Mouse (Mus musculus) forebrain, embryonic 11.5 days (tissue): ENCODE results near the gene Prss42. TPM values are rescaled to one million over a fixed set of nuclear protein-coding genes. Genes with fewer than 3 reads are reported as not detected.
"Not testable (repeated sequence)": the region's sequence is repeated elsewhere in the genome, so short reads cannot be mapped to it uniquely, and the experiment has no call there.

ENCODE experiments used
- ATAC-seq: fragments of 200-750 bp; cut with Nextera tagmentation; replicated peaks from 2 replicates; pipeline ENCODE4 v1.8.0; 2017; ENCODE audit warnings: moderate TSS enrichment; ENCODE audit not compliant: low FRiP score
- DNase-seq: peaks from one replicate; pipeline ENCODE4 v3.0.0-alpha.2; 2017; ENCODE audit warnings: low spot score
- H3K27ac ChIP-seq: fragments of 300-500 bp; sonication (generic); 2 replicates; pipeline ENCODE4 v1.5.1; 2014; ENCODE audit warnings: low read depth, low read length
- H3K27me3 ChIP-seq: fragments of 300-500 bp; sonication (generic); 2 replicates; pipeline ENCODE4 v1.6.1; 2014; ENCODE audit warnings: mild to moderate bottlenecking, low read length, mixed read lengths; ENCODE audit not compliant: control insufficient read depth, insufficient read depth
- H3K36me3 ChIP-seq: fragments of 300-500 bp; sonication (generic); 2 replicates; pipeline ENCODE4 v1.6.1; 2014; ENCODE audit warnings: mild to moderate bottlenecking, low read length, moderate library complexity, mixed read lengths; ENCODE audit not compliant: control insufficient read depth, insufficient read depth
- H3K4me1 ChIP-seq: fragments of 300-500 bp; sonication (generic); replicated peaks from 2 replicates; pipeline ENCODE4 v1.6.1; 2014; ENCODE audit warnings: low read length, mixed read lengths; ENCODE audit not compliant: control insufficient read depth, insufficient read depth
- H3K4me2 ChIP-seq: fragments of 300-500 bp; sonication (generic); 2 replicates; pipeline ENCODE4 v1.6.1; 2014; ENCODE audit warnings: low read depth, mild to moderate bottlenecking, low read length, moderate library complexity, mixed read lengths; ENCODE audit not compliant: severe bottlenecking
- H3K4me3 ChIP-seq: fragments of 300-500 bp; sonication (generic); 2 replicates; pipeline ENCODE4 v1.5.1; 2014; ENCODE audit warnings: low read depth, low read length
- H3K9ac ChIP-seq: fragments of 300-500 bp; sonication (generic); 2 replicates; pipeline ENCODE4 v1.6.1; 2014; ENCODE audit warnings: low read length
- H3K9me3 ChIP-seq: fragments of 300-500 bp; sonication (generic); 2 replicates; pipeline ENCODE4 v1.6.1; 2016; ENCODE audit warnings: low read length, mixed read lengths; ENCODE audit not compliant: control insufficient read depth
- WGBS: fragments of 180-500 bp; shearing (Covaris S2); extraction: QIAGEN DNeasy Blood & Tissue Kit; methylation state at CpG from one replicate; pipeline ENCODE4 v1.1.7; 2014; 5-methylcytosine and 5-hydroxymethylcytosine counted together
- polyA plus RNA-seq: library from polyadenylated mRNA; unstranded; fragments of >200 nt; fragmentation: Nextera tagmentation; extraction: Ambion mirVana; gene quantifications from 2 replicates; pipeline ENCODE4 v1.2.1, GENCODE M21; 2014

Gene Prss42
- polyA plus RNA-seq, 1 experiment from 2014 or later = not detected

DNA sequence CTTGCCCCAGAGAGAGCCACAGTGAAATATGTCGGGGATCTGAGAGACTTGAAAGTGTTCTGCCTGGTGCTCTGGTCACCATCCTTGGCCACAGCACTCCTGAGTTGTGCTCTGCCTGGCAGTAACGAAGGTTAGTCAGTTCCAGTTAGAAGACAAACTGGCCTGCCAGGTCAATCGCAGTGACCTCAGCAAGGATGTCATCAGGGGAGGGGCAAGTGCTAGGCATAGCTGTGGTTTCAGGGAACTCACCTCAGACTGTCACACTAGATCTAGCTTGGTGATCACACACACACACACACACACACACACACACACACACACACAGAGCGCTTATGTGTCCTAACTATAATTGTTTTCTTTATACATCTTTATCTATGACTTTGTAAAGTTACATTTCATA, 5.3 kb downstream of the Prss42 start:
- Histone ChIP-seq H3K9ac (no peak overlapping the region), H3K27me3 (no peaks in the 10 kb centered on the region), H3K9me3 (no peaks in the 10 kb centered on the region), H3K4me1 (no peaks in the 10 kb centered on the region), H3K4me2 (no peak overlapping the region), H3K27ac (no peak overlapping the region), H3K4me3 (no peak overlapping the region), H3K36me3 (no peaks in the 10 kb centered on the region)
- ATAC-seq (no peak), DNase-seq (no peak)
- WGBS = 70% methylated on average over 4 of the region's 4 CpGs

DNA sequence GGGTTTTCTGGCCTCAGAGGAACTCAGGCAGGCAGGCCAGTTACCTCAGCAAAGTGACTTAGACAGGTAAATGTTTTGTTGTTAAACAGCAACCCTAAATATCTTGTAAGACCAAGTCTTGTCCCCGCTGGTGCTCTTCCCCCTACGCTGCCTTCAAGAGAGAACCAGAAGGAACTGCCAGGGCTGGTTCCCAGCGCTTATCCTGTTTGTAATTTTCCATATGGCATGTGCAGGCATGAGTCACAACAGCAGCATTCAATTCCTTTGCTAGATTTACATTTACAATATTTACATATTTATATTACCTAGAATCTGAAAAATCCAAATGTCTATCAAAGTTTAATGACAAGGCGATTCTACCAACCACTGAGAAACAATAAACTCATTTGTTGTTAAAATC, 12.1 kb downstream of the Prss42 start:
- 87% methylated on average over 4 of the region's 4 CpGs for WGBS
- no peak for ATAC-seq
- H3K36me3 ChIP-seq = no peaks in the 10 kb centered on the region
- no peak for DNase-seq
- no peak overlapping the region for H3K27ac ChIP-seq
- no peak overlapping the region for H3K4me2 ChIP-seq
- H3K27me3 ChIP-seq = no peaks in the 10 kb centered on the region
- H3K9me3 ChIP-seq = no peaks in the 10 kb centered on the region
- no peak overlapping the region for H3K4me3 ChIP-seq
- H3K4me1 ChIP-seq = no peaks in the 10 kb centered on the region
- no peak overlapping the region for H3K9ac ChIP-seq

DNA sequence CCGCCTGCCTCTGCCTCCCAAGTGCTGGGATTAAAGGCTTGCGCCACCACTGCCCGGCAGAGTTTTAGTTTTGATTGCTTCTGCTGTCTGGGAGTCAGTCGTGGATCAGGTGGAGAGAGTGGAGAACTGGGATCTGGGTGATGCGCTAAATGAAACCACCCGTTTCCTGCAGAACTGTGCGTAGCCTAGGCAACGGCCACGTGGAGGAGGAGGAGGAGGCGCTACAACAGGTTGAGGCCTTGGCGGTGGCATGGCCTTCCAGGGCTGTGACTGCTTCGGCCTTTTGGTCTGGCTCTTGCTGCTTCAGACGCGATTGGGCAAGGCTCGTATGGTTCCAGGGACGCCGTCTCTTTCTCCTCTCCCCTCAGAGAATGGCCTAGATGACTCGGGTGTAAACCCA, 15.8 kb downstream of the Prss42 start, which contains the start of gene Prss44:
TSS of gene Prss44 (plus strand) at position 206 of the 400 bp plus-strand sequence.
- ATAC-seq = no peak
- H3K27me3 ChIP-seq = no peaks in the 10 kb centered on the region
- H3K36me3 ChIP-seq = no peaks in the 10 kb centered on the region
- H3K4me3 ChIP-seq = no peak within 1 kb of the TSS
- H3K9me3 ChIP-seq = no peaks in the 10 kb centered on the region
- no peak within 1 kb of the TSS for H3K9ac ChIP-seq
- 66% methylated on average over 18 of the region's 18 CpGs for WGBS
- no peak within 1 kb of the TSS for H3K4me2 ChIP-seq
- H3K4me1 ChIP-seq = no peaks in the 10 kb centered on the region
- no peak within 1 kb of the TSS for H3K27ac ChIP-seq
- DNase-seq = no peak

DNA sequence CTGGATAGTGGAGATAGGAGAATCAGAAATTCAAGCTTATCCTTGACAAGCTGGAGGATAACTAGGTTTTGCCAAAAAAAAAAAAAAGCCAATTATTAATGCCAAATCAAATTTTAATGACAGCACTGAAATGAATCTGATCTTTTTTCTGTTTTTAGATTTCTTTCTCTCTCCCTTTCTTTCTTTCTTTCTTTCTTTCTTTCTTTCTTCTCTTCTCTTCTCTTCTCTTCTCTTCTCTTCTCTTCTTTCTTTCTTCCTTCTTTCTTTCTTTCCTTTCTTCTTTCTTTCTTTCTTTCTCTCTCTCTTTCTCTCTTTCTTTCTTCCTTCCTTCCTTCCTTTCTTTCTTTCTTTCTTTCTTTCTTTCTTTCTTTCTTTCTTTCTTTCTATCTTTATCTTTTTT, 22.6 kb downstream of the Prss42 start:
- not testable (repeated sequence) for ATAC-seq, H3K4me2 ChIP-seq, H3K4me3 ChIP-seq, H3K9ac ChIP-seq, H3K27me3 ChIP-seq, H3K27ac ChIP-seq, H3K36me3 ChIP-seq, DNase-seq, H3K4me1 ChIP-seq, H3K9me3 ChIP-seq

DNA sequence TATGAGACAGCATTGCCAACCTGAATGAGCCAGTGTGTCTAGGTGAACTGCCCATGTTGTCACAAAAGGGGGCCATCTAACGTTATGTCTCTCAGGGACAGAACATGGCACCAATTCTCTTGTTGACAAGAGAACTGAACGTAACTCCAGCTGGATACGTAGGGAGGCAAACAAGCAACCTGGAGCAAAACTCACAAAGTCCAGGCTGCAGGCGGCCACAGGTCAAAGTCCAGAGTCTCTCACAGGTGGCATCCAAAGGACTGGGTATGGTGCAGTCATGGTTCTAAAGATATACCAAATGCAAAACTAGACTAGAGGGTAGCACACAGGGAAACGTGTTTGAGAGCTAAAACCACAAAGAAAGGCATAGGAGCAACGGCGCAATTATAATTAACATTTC, 23.5 kb downstream of the Prss42 start:
- H3K4me1 ChIP-seq = no peaks in the 10 kb centered on the region
- H3K4me3 ChIP-seq = no peak overlapping the region
- no peak overlapping the region for H3K4me2 ChIP-seq
- no peaks in the 10 kb centered on the region for H3K27me3 ChIP-seq
- ATAC-seq (no peak), DNase-seq (no peak)
- 88% methylated on average over 7 of the region's 7 CpGs for WGBS
- H3K9me3 ChIP-seq = no peaks in the 10 kb centered on the region
- no peaks in the 10 kb centered on the region for H3K36me3 ChIP-seq
- H3K9ac ChIP-seq = no peak overlapping the region
- no peak overlapping the region for H3K27ac ChIP-seq

DNA sequence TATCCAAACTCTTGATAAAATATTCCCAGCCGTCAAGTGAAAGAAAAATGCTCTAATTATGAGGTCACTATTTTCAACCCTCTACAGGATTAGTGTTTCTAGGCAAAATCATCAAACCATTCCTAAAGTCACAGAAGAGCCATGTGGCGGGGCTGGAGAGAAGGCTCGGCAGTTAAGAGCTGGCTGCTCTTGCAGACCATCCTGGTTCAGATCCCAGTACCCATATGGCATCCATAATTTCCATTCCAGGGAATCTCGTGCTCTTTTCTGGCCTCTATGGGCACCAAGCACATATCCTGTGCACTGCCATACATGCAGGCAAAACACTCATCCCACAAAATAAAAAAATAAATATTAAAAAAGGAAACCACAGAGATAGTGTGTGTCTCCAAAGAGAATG, 27.5 kb downstream of the Prss42 start:
- WGBS = 86% methylated on average over 4 of the region's 4 CpGs
- no peaks in the 10 kb centered on the region for H3K36me3 ChIP-seq
- H3K4me3 ChIP-seq = no peak overlapping the region
- no peak overlapping the region for H3K4me2 ChIP-seq
- ATAC-seq = no peak
- no peak for DNase-seq
- no peaks in the 10 kb centered on the region for H3K27me3 ChIP-seq
- H3K9me3 ChIP-seq = no peaks in the 10 kb centered on the region
- H3K27ac ChIP-seq = no peak overlapping the region
- H3K4me1 ChIP-seq = no peaks in the 10 kb centered on the region
- H3K9ac ChIP-seq = no peak overlapping the region

DNA sequence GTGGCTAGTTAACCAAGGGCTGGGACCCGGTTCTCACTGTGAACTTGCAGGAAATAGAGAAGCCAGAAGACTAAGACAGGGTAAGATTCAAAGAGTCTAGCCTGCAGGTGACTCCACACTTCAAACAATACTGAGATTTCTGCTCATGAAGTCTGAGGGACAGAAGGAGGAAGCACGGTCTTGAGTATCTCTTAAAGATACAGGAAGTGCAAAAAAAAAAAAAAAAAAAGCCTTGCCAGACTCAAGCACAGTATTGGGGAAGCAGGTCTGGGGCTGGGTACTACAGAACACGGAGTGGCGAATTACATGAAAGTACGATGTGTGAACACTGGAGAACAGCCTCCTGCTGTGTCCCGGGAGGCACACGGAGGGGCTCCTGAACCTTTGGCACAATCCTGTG, 27.9 kb downstream of the Prss42 start:
- ATAC-seq (no peak), DNase-seq (no peak)
- H3K4me3 ChIP-seq = no peak overlapping the region
- H3K27ac ChIP-seq = no peak overlapping the region
- no peaks in the 10 kb centered on the region for H3K4me1 ChIP-seq
- WGBS = 80% methylated on average over 7 of the region's 7 CpGs
- no peak overlapping the region for H3K4me2 ChIP-seq
- H3K9ac ChIP-seq = no peak overlapping the region
- no peaks in the 10 kb centered on the region for H3K27me3 ChIP-seq
- H3K36me3 ChIP-seq = no peaks in the 10 kb centered on the region
- H3K9me3 ChIP-seq = no peaks in the 10 kb centered on the region

DNA sequence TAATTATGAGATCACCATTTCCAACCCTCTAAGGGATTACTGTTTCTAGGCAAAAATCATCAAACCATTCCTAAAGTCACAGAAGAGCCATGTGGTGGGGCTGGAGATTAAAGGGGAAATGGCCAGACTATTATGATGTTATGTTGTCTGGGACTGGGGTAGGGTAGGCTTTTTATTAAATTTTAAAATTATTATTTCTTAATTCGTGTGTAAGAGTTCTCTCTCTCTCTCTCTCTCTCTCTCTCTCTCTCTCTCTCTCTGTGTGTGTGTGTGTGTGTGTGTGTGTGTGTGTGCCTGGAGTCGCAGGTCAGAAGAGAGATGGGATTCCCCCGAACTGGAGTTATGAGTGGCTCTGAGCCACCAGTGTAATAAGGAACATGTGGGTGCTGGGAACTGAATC, 28.4 kb downstream of the Prss42 start, which contains the start of gene Prss43:
TSS of gene Prss43 (plus strand) at position 301 of the 400 bp plus-strand sequence.
- H3K27ac ChIP-seq = no peak within 1 kb of the TSS
- ATAC-seq = no peak
- H3K36me3 ChIP-seq = no peaks in the 10 kb centered on the region
- H3K9ac ChIP-seq = no peak within 1 kb of the TSS
- no peaks in the 10 kb centered on the region for H3K9me3 ChIP-seq
- H3K27me3 ChIP-seq = no peaks in the 10 kb centered on the region
- no peak within 1 kb of the TSS for H3K4me3 ChIP-seq
- no peaks in the 10 kb centered on the region for H3K4me1 ChIP-seq
- no peak for DNase-seq
- no peak within 1 kb of the TSS for H3K4me2 ChIP-seq
- WGBS = 73% methylated on average over 3 of the region's 3 CpGs

DNA sequence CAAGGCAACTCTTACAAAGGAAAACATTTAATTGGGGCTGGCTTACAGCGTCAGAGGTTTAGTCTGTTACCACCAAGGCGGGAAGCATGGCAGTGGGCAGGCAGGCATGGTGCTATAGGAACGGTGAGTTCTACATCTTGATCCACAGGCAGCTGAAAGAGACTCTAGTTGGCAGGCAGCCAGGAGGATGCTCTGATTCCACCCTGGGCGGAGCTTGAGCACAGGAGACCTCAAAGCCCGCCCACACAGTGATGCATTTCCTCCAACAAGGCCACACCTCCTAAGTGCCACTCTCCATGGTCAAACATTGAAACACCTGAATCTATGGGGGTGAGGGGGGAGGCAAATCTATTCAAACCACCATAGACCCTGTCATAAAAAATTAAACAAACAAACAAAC, 35.1 kb downstream of the Prss42 start:
- 80% methylated on average over 5 of the region's 5 CpGs for WGBS
- no peaks in the 10 kb centered on the region for H3K27me3 ChIP-seq
- no peak for DNase-seq

More for the DNA sequence above, 35.1 kb downstream of the Prss42 start:
- no peaks in the 10 kb centered on the region for H3K36me3 ChIP-seq
- H3K4me1 ChIP-seq = no peaks in the 10 kb centered on the region
- no peak overlapping the region for H3K4me3 ChIP-seq
- H3K4me2 ChIP-seq = no peak overlapping the region
- no peak overlapping the region for H3K9ac ChIP-seq
- H3K9me3 ChIP-seq = no peaks in the 10 kb centered on the region
- no peak for ATAC-seq
- H3K27ac ChIP-seq = no peak overlapping the region
